Mouse (Mus musculus): Measurements from ENCODE around the gene Ube2e3. TPM values are rescaled to one million over a fixed set of nuclear protein-coding genes. Genes with fewer than 3 reads are reported as not detected.

Gene Ube2e3
- polyA plus RNA-seq, 1 experiment from 2014 or later, result 294 TPM

GRCm38 (mm10) chr2:78895216-78895615 lies 27.3 kb downstream of the Ube2e3 start:
- no peak for ATAC-seq (replicated peaks)
- Histone ChIP-seq H3K27me3 (replicated peaks) (no peaks in the 10 kb centered on the region), H3K9me3 (no peaks in the 10 kb centered on the region), H3K27ac (no peak overlapping the region), H3K36me3 (replicated peaks) (no peaks in the 10 kb centered on the region), H3K4me2 (no peak overlapping the region), H3K9ac (no peak overlapping the region), H3K4me1 (peaks cover 3% of the 10 kb centered on the region; the same call in 1 of the 2 replicates), H3K4me3 (no peak overlapping the region)
- WGBS, result 91% methylated on average over 2 of the region's 2 CpGs

GRCm38 (mm10) chr2:78905916-78906315 lies 38.0 kb downstream of the Ube2e3 start:
- no peak for ATAC-seq (replicated peaks)
- WGBS, result 65% methylated on average over 3 of the region's 3 CpGs
- Histone ChIP-seq H3K27ac (no peak overlapping the region), H3K4me3 (no peak overlapping the region), H3K36me3 (replicated peaks) (no peaks in the 10 kb centered on the region), H3K9me3 (no peaks in the 10 kb centered on the region), H3K9ac (no peak overlapping the region), H3K27me3 (replicated peaks) (no peaks in the 10 kb centered on the region), H3K4me1 (peaks cover 5% of the 10 kb centered on the region; the same call in 1 of the 2 replicates), H3K4me2 (no peak overlapping the region)

GRCm38 (mm10) chr2:78911516-78911915 lies 43.6 kb downstream of the Ube2e3 start:
- H3K9ac ChIP-seq, result no peak overlapping the region
- H3K27me3 ChIP-seq (replicated peaks), result no peaks in the 10 kb centered on the region
- H3K4me2 ChIP-seq, result no peak overlapping the region
- no peak overlapping the region for H3K4me3 ChIP-seq
- no peak for ATAC-seq (replicated peaks)
- H3K9me3 ChIP-seq, result no peaks in the 10 kb centered on the region
- H3K27ac ChIP-seq, result no peak overlapping the region
- no peaks in the 10 kb centered on the region for H3K36me3 ChIP-seq (replicated peaks)
- H3K4me1 ChIP-seq, result no peaks in the 10 kb centered on the region

- no peaks in the 10 kb centered on the region for H3K9me3 ChIP-seq
- no peak overlapping the region for H3K4me2 ChIP-seq
- ATAC-seq (replicated peaks), result no peak
- no peak overlapping the region for H3K4me3 ChIP-seq
- no peaks in the 10 kb centered on the region for H3K27me3 ChIP-seq (replicated peaks)
- H3K9ac ChIP-seq, result no peak overlapping the region
- WGBS, result 93% methylated on average over 2 of the region's 2 CpGs
- no peak overlapping the region for H3K27ac ChIP-seq
- H3K4me1 ChIP-seq, result no peaks in the 10 kb centered on the region
- H3K36me3 ChIP-seq (replicated peaks), result no peaks in the 10 kb centered on the region
Measured at GRCm38 (mm10) chr2:78914861-78915260, 46.9 kb downstream of the Ube2e3 start.

GRCm38 (mm10) chr2:78922980-78923674 lies 55.2 kb downstream of the Ube2e3 start:
- H3K9me3 ChIP-seq, result no peaks in the 10 kb centered on the region
- 92% methylated on average over 6 of the region's 6 CpGs for WGBS
- no peak overlapping the region for H3K27ac ChIP-seq
- no peak for ATAC-seq (replicated peaks)
- no peak overlapping the region for H3K4me2 ChIP-seq
- H3K36me3 ChIP-seq (replicated peaks), result no peaks in the 10 kb centered on the region
- no peak overlapping the region for H3K9ac ChIP-seq
- no peak overlapping the region for H3K4me3 ChIP-seq
- H3K4me1 ChIP-seq, result peaks cover 4% of the 10 kb centered on the region; the same call in 1 of the 2 replicates
- no peaks in the 10 kb centered on the region for H3K27me3 ChIP-seq (replicated peaks)

GRCm38 (mm10) chr2:78925807-78926206 lies 57.9 kb downstream of the Ube2e3 start:
- Histone ChIP-seq H3K36me3 (replicated peaks) (no peaks in the 10 kb centered on the region), H3K4me1 (peaks cover 8% of the 10 kb centered on the region), H3K4me2 (no peak overlapping the region), H3K4me3 (no peak overlapping the region), H3K9ac (no peak overlapping the region), H3K27me3 (replicated peaks) (no peaks in the 10 kb centered on the region), H3K27ac (no peak overlapping the region), H3K9me3 (no peaks in the 10 kb centered on the region)
- WGBS, result 57% methylated on average over 1 of the region's 1 CpGs
- ATAC-seq (replicated peaks), result no peak

- H3K27me3 ChIP-seq (replicated peaks), result no peaks in the 10 kb centered on the region
- H3K36me3 ChIP-seq (replicated peaks), result no peaks in the 10 kb centered on the region
- H3K9ac ChIP-seq, result no peak overlapping the region
- no peaks in the 10 kb centered on the region for H3K9me3 ChIP-seq
- H3K4me1 ChIP-seq, result peaks cover 8% of the 10 kb centered on the region
- WGBS, result 86% methylated on average over 3 of the region's 3 CpGs
- H3K4me3 ChIP-seq, result no peak overlapping the region
- no peak overlapping the region for H3K27ac ChIP-seq
- ATAC-seq (replicated peaks), result no peak
- no peak overlapping the region for H3K4me2 ChIP-seq
Measured at GRCm38 (mm10) chr2:78927625-78928024, 59.7 kb downstream of the Ube2e3 start.

GRCm38 (mm10) chr2:78928080-78928479 lies 60.2 kb downstream of the Ube2e3 start:
- peaks cover 8% of the 10 kb centered on the region for H3K4me1 ChIP-seq
- ATAC-seq (replicated peaks), result no peak
- 76% methylated on average over 5 of the region's 5 CpGs for WGBS
- H3K9ac ChIP-seq, result no peak overlapping the region
- no peaks in the 10 kb centered on the region for H3K36me3 ChIP-seq (replicated peaks)
- H3K4me2 ChIP-seq, result no peak overlapping the region
- no peaks in the 10 kb centered on the region for H3K9me3 ChIP-seq
- H3K4me3 ChIP-seq, result no peak overlapping the region
- H3K27me3 ChIP-seq (replicated peaks), result no peaks in the 10 kb centered on the region
- no peak overlapping the region for H3K27ac ChIP-seq

GRCm38 (mm10) chr2:78931358-78931757 lies 63.4 kb downstream of the Ube2e3 start:
- no peaks in the 10 kb centered on the region for H3K9me3 ChIP-seq
- no peak overlapping the region for H3K27ac ChIP-seq

GRCm38 (mm10) chr2:78959451-78959850 lies 91.5 kb downstream of the Ube2e3 start:
- Histone ChIP-seq H3K4me1 (peaks cover 15% of the 10 kb centered on the region; the same call in 1 of the 2 replicates), H3K36me3 (replicated peaks) (no peaks in the 10 kb centered on the region), H3K9ac (no peak overlapping the region), H3K9me3 (no peaks in the 10 kb centered on the region), H3K27me3 (replicated peaks) (no peaks in the 10 kb centered on the region), H3K4me2 (peak overlapping the region; percentile 34; the same call in 1 of the 2 replicates), H3K27ac (no peak overlapping the region), H3K4me3 (no peak overlapping the region)
- 35% methylated on average over 3 of the region's 3 CpGs for WGBS
- ATAC-seq (replicated peaks), result peak; percentile 52; the same call in 1 of the 2 replicates

More at GRCm38 (mm10) chr2:78931358-78931757, 63.4 kb downstream of the Ube2e3 start:
- Histone ChIP-seq H3K27me3 (replicated peaks) (no peaks in the 10 kb centered on the region), H3K36me3 (replicated peaks) (no peaks in the 10 kb centered on the region), H3K9ac (no peak overlapping the region), H3K4me2 (no peak overlapping the region), H3K4me3 (no peak overlapping the region), H3K4me1 (peaks cover 8% of the 10 kb centered on the region)
- ATAC-seq (replicated peaks), result 0 out of 2 replicates have a peak, but pooled peaks have one; percentile 48
- 56% methylated on average over 2 of the region's 2 CpGs for WGBS

GRCm38 (mm10) chr2:78960288-78960687 lies 92.4 kb downstream of the Ube2e3 start:
- Histone ChIP-seq H3K9ac (no peak overlapping the region), H3K4me1 (peaks cover 15% of the 10 kb centered on the region; the same call in 1 of the 2 replicates), H3K9me3 (no peaks in the 10 kb centered on the region), H3K36me3 (replicated peaks) (no peaks in the 10 kb centered on the region), H3K27ac (no peak overlapping the region), H3K4me2 (no peak overlapping the region), H3K4me3 (no peak overlapping the region), H3K27me3 (replicated peaks) (no peaks in the 10 kb centered on the region)
- no peak for ATAC-seq (replicated peaks)
- 73% methylated on average over 5 of the region's 5 CpGs for WGBS

- no peak overlapping the region for H3K4me3 ChIP-seq
- H3K27me3 ChIP-seq (replicated peaks), result no peaks in the 10 kb centered on the region
- no peaks in the 10 kb centered on the region for H3K36me3 ChIP-seq (replicated peaks)
- H3K9me3 ChIP-seq, result no peaks in the 10 kb centered on the region
- no peak overlapping the region for H3K27ac ChIP-seq
- H3K9ac ChIP-seq, result no peak overlapping the region
- 32% methylated on average over 7 of the region's 7 CpGs for WGBS
- peaks cover 15% of the 10 kb centered on the region; the same call in 1 of the 2 replicates for H3K4me1 ChIP-seq
- no peak overlapping the region for H3K4me2 ChIP-seq
- ATAC-seq (replicated peaks), result 0 out of 2 replicates have a peak, but pooled peaks have one; percentile 42
Measured at GRCm38 (mm10) chr2:78961023-78961422, 93.1 kb downstream of the Ube2e3 start.

GRCm38 (mm10) chr2:78961580-78961979 lies 93.7 kb downstream of the Ube2e3 start:
- H3K4me3 ChIP-seq, result no peak overlapping the region
- no peak for ATAC-seq (replicated peaks)
- WGBS, result 42% methylated on average over 7 of the region's 7 CpGs
- H3K4me2 ChIP-seq, result no peak overlapping the region
- no peaks in the 10 kb centered on the region for H3K36me3 ChIP-seq (replicated peaks)
- no peaks in the 10 kb centered on the region for H3K9me3 ChIP-seq
- H3K9ac ChIP-seq, result no peak overlapping the region
- H3K27me3 ChIP-seq (replicated peaks), result no peaks in the 10 kb centered on the region
- no peak overlapping the region for H3K27ac ChIP-seq
- peaks cover 15% of the 10 kb centered on the region; the same call in 1 of the 2 replicates for H3K4me1 ChIP-seq
